Mouse (Mus musculus) lung, adult 2 months (tissue): ENCODE results near the gene Tnfrsf1a. TPM values are rescaled to one million over a fixed set of nuclear protein-coding genes. Genes with fewer than 3 reads are reported as not detected.

Experiments
- DNase-seq: peaks from one replicate; pipeline ENCODE4 v3.0.0; 2022
- H3K4me1 ChIP-seq: fragments of 200-500 bp; 2 replicates; pipeline ENCODE4 v1.6.1; 2011; ENCODE audit warnings: low read length; ENCODE audit not compliant: control insufficient read depth, insufficient read depth
- H3K4me3 ChIP-seq: fragments of 200-500 bp; replicated peaks from 2 replicates; pipeline ENCODE3; 2011; ENCODE audit warnings: low read depth, mild to moderate bottlenecking, control low read depth, low read length; ENCODE audit errors: extremely low read depth
- CTCF ChIP-seq: fragments of 200-500 bp; IDR thresholded peaks from 2 replicates; pipeline ENCODE4 v1.5.1; 2011; ENCODE audit warnings: mild to moderate bottlenecking, low read length, control low read depth; ENCODE audit not compliant: insufficient read depth
- POLR2A ChIP-seq: fragments of 200-500 bp; IDR thresholded peaks from 2 replicates; pipeline ENCODE4 v1.6.1; 2011; ENCODE audit warnings: low read depth, mild to moderate bottlenecking, control low read depth, low read length, borderline replicate concordance; ENCODE audit errors: extremely low read depth
- WGBS: fragments of 180-500 bp; shearing (Covaris S2); methylation state at CpG from one replicate; pipeline ENCODE4 v1.1.7; 2018; 5-methylcytosine and 5-hydroxymethylcytosine counted together
- polyA plus RNA-seq: library from polyadenylated mRNA; depleted of rRNA; stranded (reverse); fragments of >200 nt; gene quantifications from 2 replicates; pipeline ENCODE4 v1.2.3, GENCODE M21; 2012

Tnfrsf1a gene
- polyA plus RNA-seq, 1 experiment: 186 TPM

- H3K4me3 ChIP-seq: peak overlapping the region; percentile 73
- TF ChIP-seq POLR2A: peak; percentile 65; the same call in 1 of the 2 replicates
- no peak for TF ChIP-seq CTCF
- WGBS: 32% methylated on average over 26 of the region's 26 CpGs
- H3K4me1 ChIP-seq: peaks cover 6% of the 10 kb centered on the region; the same call in 1 of the 2 replicates
- DNase-seq: peak; percentile 77
Observed at GRCm38 (mm10) chr6:125321114-125321855, 27.9 kb upstream of the Tnfrsf1a start.

- peak; percentile 58; the same call in 1 of the 2 replicates for TF ChIP-seq POLR2A
- no peak for TF ChIP-seq CTCF
- WGBS: 64% methylated on average over 13 of the region's 13 CpGs
- peak; percentile 59 for DNase-seq
Observed at GRCm38 (mm10) chr6:125322794-125323193, 26.4 kb upstream of the Tnfrsf1a start.

GRCm38 (mm10) chr6:125323547-125323946 is 25.6 kb upstream of the Tnfrsf1a start:
- Histone ChIP-seq H3K4me1 (peaks cover 5% of the 10 kb centered on the region; the same call in 1 of the 2 replicates), H3K4me3 (peak overlapping the region; percentile 53)
- 46% methylated on average over 6 of the region's 6 CpGs for WGBS
- no peak for TF ChIP-seq POLR2A
- TF ChIP-seq CTCF: no peak
- peak; percentile 33 for DNase-seq

More at GRCm38 (mm10) chr6:125322794-125323193, 26.4 kb upstream of the Tnfrsf1a start:
- Histone ChIP-seq H3K4me1 (peaks cover 6% of the 10 kb centered on the region; the same call in 1 of the 2 replicates), H3K4me3 (peak overlapping the region; percentile 73)

- Histone ChIP-seq H3K4me3 (no peak overlapping the region), H3K4me1 (no peaks in the 10 kb centered on the region)
- peak; percentile 35 for DNase-seq
- TF ChIP-seq POLR2A (peak; percentile 19; the same call in 1 of the 2 replicates), CTCF (no peak)
- 44% methylated on average over 6 of the region's 6 CpGs for WGBS
Observed at GRCm38 (mm10) chr6:125325337-125325736, 23.8 kb upstream of the Tnfrsf1a start.

GRCm38 (mm10) chr6:125328243-125328642 is 20.9 kb upstream of the Tnfrsf1a start:
- WGBS: 68% methylated on average over 5 of the region's 5 CpGs
- no peak overlapping the region for H3K4me3 ChIP-seq

GRCm38 (mm10) chr6:125330626-125331326 is 18.4 kb upstream of the Tnfrsf1a start:
- 2% methylated on average over 39 of the region's 39 CpGs for WGBS
- H3K4me3 ChIP-seq: peak overlapping the region; percentile 13
- no peaks in the 10 kb centered on the region for H3K4me1 ChIP-seq
- DNase-seq: peak; percentile 92
- TF ChIP-seq POLR2A (peak; percentile 91; the same call in 1 of the 2 replicates), CTCF (no peak)

More at GRCm38 (mm10) chr6:125328243-125328642, 20.9 kb upstream of the Tnfrsf1a start:
- DNase-seq: peak; percentile 73
- TF ChIP-seq CTCF (peak; percentile 84), POLR2A (peak; percentile 13; the same call in 1 of the 2 replicates)
- no peaks in the 10 kb centered on the region for H3K4me1 ChIP-seq

GRCm38 (mm10) chr6:125333112-125333899 is 15.9 kb upstream of the Tnfrsf1a start:
- DNase-seq: no peak
- no peaks in the 10 kb centered on the region for H3K4me1 ChIP-seq
- no peak overlapping the region for H3K4me3 ChIP-seq
- TF ChIP-seq POLR2A: no peak
- no peak for TF ChIP-seq CTCF
- WGBS: 59% methylated on average over 14 of the region's 14 CpGs

- 68% methylated on average over 2 of the region's 2 CpGs for WGBS
- Histone ChIP-seq H3K4me3 (no peak overlapping the region), H3K4me1 (peaks cover 8% of the 10 kb centered on the region)
- TF ChIP-seq POLR2A: no peak
- TF ChIP-seq CTCF: no peak
- DNase-seq: no peak
Observed at GRCm38 (mm10) chr6:125334356-125334755, 14.8 kb upstream of the Tnfrsf1a start.
